ENCODE assay signal across 16 mouse cellular contexts in genomic region chr2:112534677-112535222, GRCm38 (mm10). TPM values are rescaled to one million over a fixed set of nuclear protein-coding genes. Genes with fewer than 3 reads are reported as not detected.
DNase-seq lines count a peak whose midpoint lies in the region; ATAC-seq lines count a peak whose summit lies in the region.
"Had no signal": no experiment of that assay in that cellular context is flagged by ENCODE, and none has a peak within 500 bp of the region (broad histone marks: within the 10 kb centered on the region; RNA-seq: fewer than 3 reads in every experiment).

No protein-coding gene starts in this region.

- DNase-seq in embryo, embryonic 10 days (ENCODE audit: low spot score): peak; percentile 6
- DNase-seq in embryo, embryonic 9.5 days (ENCODE audit: extremely low spot score): no peak
- no peak for DNase-seq in midbrain, embryonic 10.5 days (ENCODE audit: low spot score)
- DNase-seq in hindbrain, embryonic 10.5 days (ENCODE audit: low spot score): peak; percentile 4
- no peak for DNase-seq in heart, adult 9 months (ENCODE audit: low spot score in 2 of 2)
- DNase-seq: cerebellum, adult 8-10 months; gastrocnemius, postnatal 25 days; kidney, postnatal 25 days; lung, postnatal 10 days had no signal

- H3K4me3 ChIP-seq in midbrain, embryonic 13.5 days (replicated peaks): peak overlapping the region; percentile 7; the same call in 1 of the 2 replicates
- H3K4me3 ChIP-seq in midbrain, embryonic 10.5 days: no peak overlapping the region
- H3K4me3 ChIP-seq in hindbrain, embryonic 10.5 days: no peak overlapping the region
- H3K4me3 ChIP-seq in neural tube, embryonic 13.5 days: peak overlapping the region; percentile 19
- H3K4me3 ChIP-seq: embryonic facial prominence, embryonic 15.5 days had no signal

- H3K4me1 ChIP-seq in midbrain, embryonic 13.5 days (replicated peaks): peaks cover 12% of the 10 kb centered on the region; the same call in 1 of the 2 replicates
- 0 out of 2 replicates have a peak, but pooled peaks cover 6% of the 10 kb centered on the region for H3K4me1 ChIP-seq in midbrain, embryonic 10.5 days
- H3K4me1 ChIP-seq in hindbrain, embryonic 10.5 days (replicated peaks): 0 out of 2 replicates have a peak, but pooled peaks cover 4% of the 10 kb centered on the region
- H3K4me1 ChIP-seq in neural tube, embryonic 13.5 days (replicated peaks): peaks cover 12% of the 10 kb centered on the region
- H3K4me1 ChIP-seq: embryonic facial prominence, embryonic 15.5 days had no signal

- peak; percentile 60 for ATAC-seq in midbrain, embryonic 13.5 days
- ATAC-seq in neural tube, embryonic 13.5 days (ENCODE audit: low read depth): peak; percentile 79
- no peak for ATAC-seq in erythroid progenitor cell, adult 5-6 weeks (replicated peaks; ENCODE audit: low FRiP score, poor library complexity, severe bottlenecking)

- H3K9ac ChIP-seq in midbrain, embryonic 13.5 days (replicated peaks): no peak overlapping the region; the same call in 1 of the 2 replicates
- H3K9ac ChIP-seq in neural tube, embryonic 13.5 days: peak overlapping the region; percentile 35
- H3K9ac ChIP-seq: embryonic facial prominence, embryonic 15.5 days had no signal

- H3K27ac ChIP-seq in midbrain, embryonic 13.5 days: no peak overlapping the region
- H3K27ac ChIP-seq in midbrain, embryonic 10.5 days (replicated peaks): no peak overlapping the region
- H3K27ac ChIP-seq in hindbrain, embryonic 10.5 days: no peak overlapping the region
- H3K27ac ChIP-seq in neural tube, embryonic 13.5 days (replicated peaks): no peak overlapping the region
- H3K27ac ChIP-seq: embryonic facial prominence, embryonic 15.5 days had no signal

- H3K36me3 ChIP-seq in midbrain, embryonic 13.5 days: no peaks in the 10 kb centered on the region
- H3K36me3 ChIP-seq in midbrain, embryonic 10.5 days: no peaks in the 10 kb centered on the region
- H3K36me3 ChIP-seq in hindbrain, embryonic 10.5 days: no peaks in the 10 kb centered on the region
- H3K36me3 ChIP-seq in neural tube, embryonic 13.5 days: no peaks in the 10 kb centered on the region
- H3K36me3 ChIP-seq: embryonic facial prominence, embryonic 15.5 days had no signal

- 47% methylated on average over 14 of the region's 14 CpGs for WGBS in midbrain, embryonic 13.5 days
- 62% methylated on average over 14 of the region's 14 CpGs for WGBS in midbrain, embryonic 10.5 days
- 60% methylated on average over 14 of the region's 14 CpGs for WGBS in hindbrain, embryonic 10.5 days
- WGBS in neural tube, embryonic 13.5 days: 41% methylated on average over 14 of the region's 14 CpGs

- H3K27me3 ChIP-seq in midbrain, embryonic 13.5 days: no peaks in the 10 kb centered on the region
- H3K27me3 ChIP-seq in midbrain, embryonic 10.5 days (ENCODE audit: low read depth, poor library complexity, severe bottlenecking): no peaks in the 10 kb centered on the region
- no peaks in the 10 kb centered on the region for H3K27me3 ChIP-seq in hindbrain, embryonic 10.5 days (ENCODE audit: insufficient read depth, poor library complexity, severe bottlenecking)
- H3K27me3 ChIP-seq in neural tube, embryonic 13.5 days: no peaks in the 10 kb centered on the region
- H3K27me3 ChIP-seq: embryonic facial prominence, embryonic 15.5 days had no signal

- H3K9me3 ChIP-seq in midbrain, embryonic 13.5 days: no peaks in the 10 kb centered on the region
- no peaks in the 10 kb centered on the region for H3K9me3 ChIP-seq in midbrain, embryonic 10.5 days (replicated peaks)
- H3K9me3 ChIP-seq in hindbrain, embryonic 10.5 days: no peaks in the 10 kb centered on the region
- no peaks in the 10 kb centered on the region for H3K9me3 ChIP-seq in neural tube, embryonic 13.5 days
- H3K9me3 ChIP-seq: embryonic facial prominence, embryonic 15.5 days had no signal

- H3K4me2 ChIP-seq in midbrain, embryonic 13.5 days (replicated peaks): peak overlapping the region; percentile 41
- H3K4me2 ChIP-seq in neural tube, embryonic 13.5 days: peak overlapping the region; percentile 47
- H3K4me2 ChIP-seq: embryonic facial prominence, embryonic 15.5 days had no signal

RNA-seq across cellular contexts. Expression of gene Aven, which starts 42.0 kb away (rescaled TPM):
- polyA plus RNA-seq in midbrain, embryonic 13.5 days (2015; fragmentation: Nextera tagmentation; extraction: Ambion mirVana): 2.3 and 3.1 TPM in 2 replicates
- 4.7 and 6.7 TPM in 2 replicates for polyA plus RNA-seq in midbrain, embryonic 10.5 days (2016; fragmentation: Nextera tagmentation; extraction: Ambion mirVana)
- polyA plus RNA-seq in hindbrain, embryonic 10.5 days (2016; fragmentation: Nextera tagmentation; extraction: Ambion mirVana): 6.3 and 7.4 TPM in 2 replicates
- polyA plus RNA-seq in neural tube, embryonic 13.5 days (2015; fragmentation: Nextera tagmentation; extraction: Ambion mirVana): 5.1 and 5.3 TPM in 2 replicates
- 1.4 TPM in 1 of 2 replicates, not detected in the other for total RNA-seq in erythroid progenitor cell, adult 5-6 weeks (2015; ENCODE audit: low replicate concordance)
- total RNA-seq in erythroid progenitor cell, adult 5-6 weeks (2017; ENCODE audit: low replicate concordance): 2.3 and 5.1 TPM in 2 replicates

RNA-seq across cellular contexts. Expression of gene Chrm5, which starts 54.2 kb away (rescaled TPM):
- 0.21 and 0.26 TPM in 2 replicates for polyA plus RNA-seq in midbrain, embryonic 13.5 days (2015; fragmentation: Nextera tagmentation; extraction: Ambion mirVana)
- not detected in 2 replicates for polyA plus RNA-seq in midbrain, embryonic 10.5 days (2016; fragmentation: Nextera tagmentation; extraction: Ambion mirVana)
- not detected in 2 replicates for polyA plus RNA-seq in hindbrain, embryonic 10.5 days (2016; fragmentation: Nextera tagmentation; extraction: Ambion mirVana)
- 0.18 and 0.54 TPM in 2 replicates for polyA plus RNA-seq in neural tube, embryonic 13.5 days (2015; fragmentation: Nextera tagmentation; extraction: Ambion mirVana)
- total RNA-seq in erythroid progenitor cell, adult 5-6 weeks (2015; ENCODE audit: low replicate concordance): not detected in 2 replicates
- not detected in 2 replicates for total RNA-seq in erythroid progenitor cell, adult 5-6 weeks (2017; ENCODE audit: low replicate concordance)
- total RNA-seq: adrenal gland, adult 18-20 months; gastrocnemius, postnatal 25 days; hematopoietic stem cell, adult 5-6 weeks had no signal
- polyA plus RNA-seq: embryonic facial prominence, embryonic 15.5 days; limb, embryonic 14.5 days had no signal

Comparison
In these comparisons a context has a peak if more than half of its experiments do, and no peak if none do; other contexts are left out.
1. DNase-seq: peak in embryo, embryonic 10 days (single experiment) and hindbrain, embryonic 10.5 days (single experiment); none in embryo, embryonic 9.5 days (single experiment), midbrain, embryonic 10.5 days (single experiment) and heart, adult 9 months (0 of 2).
2. H3K4me3 ChIP-seq: peak in midbrain, embryonic 13.5 days (single experiment) and neural tube, embryonic 13.5 days (single experiment); none in midbrain, embryonic 10.5 days (single experiment) and hindbrain, embryonic 10.5 days (single experiment).